Mouse (Mus musculus) liver, adult 2 months (tissue): ENCODE data around the gene Sh3bgrl2. TPM values are rescaled to one million over a fixed set of nuclear protein-coding genes. Genes with fewer than 3 reads are reported as not detected.

ENCODE experiments used
- DNase-seq: peaks from one replicate; pipeline ENCODE4 v3.0.0-alpha.2; 2011; ENCODE audit warnings: low read depth, low spot score; ENCODE audit errors: extremely low read depth
- H3K27ac ChIP-seq: fragments of 200-500 bp; replicated peaks from 2 replicates; pipeline ENCODE4 v1.5.1; 2012; ENCODE audit warnings: low read depth, mild to moderate bottlenecking, control low read depth, inconsistent platforms, low read length; ENCODE audit not compliant: insufficient read depth
- H3K27me3 ChIP-seq: fragments of 200-500 bp; 2 replicates; pipeline ENCODE4 v1.6.1; 2012; ENCODE audit warnings: mild to moderate bottlenecking, moderate library complexity, low read length, inconsistent platforms; ENCODE audit not compliant: control insufficient read depth, insufficient read depth
- H3K36me3 ChIP-seq: fragments of 200-500 bp; 2 replicates; pipeline ENCODE4 v1.6.1; 2012; ENCODE audit warnings: low read length, inconsistent platforms; ENCODE audit not compliant: control insufficient read depth, insufficient read depth
- H3K4me1 ChIP-seq: fragments of 200-500 bp; 2 replicates; pipeline ENCODE4 v1.6.1; 2011; ENCODE audit warnings: low read length; ENCODE audit not compliant: control insufficient read depth, insufficient read depth
- H3K4me3 ChIP-seq: fragments of 200-500 bp; 2 replicates; pipeline ENCODE4 v1.5.1; 2011; ENCODE audit warnings: low read depth, mild to moderate bottlenecking, control low read depth, low read length, moderate library complexity; ENCODE audit not compliant: insufficient read depth
- H3K79me2 ChIP-seq: fragments of 200-500 bp; 2 replicates; pipeline ENCODE4 v1.6.1; 2012; ENCODE audit warnings: inconsistent platforms, mild to moderate bottlenecking, low read length, moderate library complexity; ENCODE audit not compliant: control insufficient read depth, insufficient read depth
- H3K9ac ChIP-seq: fragments of 200-500 bp; 2 replicates; pipeline ENCODE4 v1.6.1; 2012; ENCODE audit warnings: low read depth, mild to moderate bottlenecking, control low read depth, inconsistent platforms, low read length
- CTCF ChIP-seq: fragments of 200-500 bp; IDR thresholded peaks from 2 replicates; pipeline ENCODE4 v1.5.1; 2011; ENCODE audit warnings: low read depth, low read length, control low read depth
- POLR2A ChIP-seq: fragments of 200-500 bp; IDR thresholded peaks from 2 replicates; pipeline ENCODE4 v1.6.1; 2011; ENCODE audit warnings: low read length, control low read depth; ENCODE audit not compliant: insufficient read depth; ENCODE audit errors: extremely low read depth
- WGBS: fragments of 180-500 bp; shearing (Covaris S2); methylation state at CpG from one replicate; pipeline ENCODE4 v1.1.7; 2018; 5-methylcytosine and 5-hydroxymethylcytosine counted together
- polyA plus RNA-seq: library from polyadenylated mRNA; depleted of rRNA; stranded (reverse); fragments of >200 nt; gene quantifications from 2 replicates; pipeline ENCODE4 v1.2.3, GENCODE M21; 2012
- total RNA-seq: library from RNA; depleted of rRNA; stranded (reverse); fragments of >200 nt; gene quantifications from 2 replicates; pipeline ENCODE4 v1.2.3, GENCODE M21; 2014

Gene Sh3bgrl2
- total and polyA plus RNA-seq, 2 experiments = 9.6 to 22.7 TPM

DNA sequence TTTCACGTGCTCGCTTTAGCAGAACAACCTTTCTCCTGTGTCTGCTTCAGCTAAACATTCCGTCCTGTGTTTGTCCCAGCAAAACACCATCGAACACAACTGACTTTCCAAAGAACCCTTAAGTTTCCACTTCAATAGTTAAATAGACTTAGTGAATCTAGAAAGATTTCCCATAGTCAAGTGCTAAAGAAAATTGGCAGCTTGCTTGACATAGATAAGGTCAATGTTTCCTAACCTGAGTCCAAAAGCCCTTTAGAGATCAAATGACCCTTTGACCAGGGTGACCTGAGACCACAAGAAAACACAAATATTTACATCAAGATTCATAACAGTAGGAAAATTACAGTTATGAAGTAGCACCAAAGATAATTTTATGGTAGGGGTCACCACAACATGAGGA, 11.2 kb upstream of the Sh3bgrl2 start:
- Histone ChIP-seq H3K36me3 (no peaks in the 10 kb centered on the region), H3K4me1 (peaks cover 15% of the 10 kb centered on the region), H3K27me3 (no peaks in the 10 kb centered on the region), H3K79me2 (no peaks in the 10 kb centered on the region), H3K27ac (peak overlapping the region; percentile 38), H3K9ac (no peak overlapping the region), H3K4me3 (no peak overlapping the region)
- TF ChIP-seq CTCF = no peak
- TF ChIP-seq POLR2A = no peak
- peak; percentile 94 for DNase-seq
- 31% methylated on average over 4 of the region's 4 CpGs for WGBS

GRCm38 (mm10) chr9:83537510-83537909, 10.6 kb upstream of the Sh3bgrl2 start:
- Histone ChIP-seq H3K27ac (no peak overlapping the region), H3K4me3 (no peak overlapping the region), H3K79me2 (no peaks in the 10 kb centered on the region), H3K4me1 (peaks cover 14% of the 10 kb centered on the region), H3K27me3 (no peaks in the 10 kb centered on the region), H3K36me3 (no peaks in the 10 kb centered on the region), H3K9ac (no peak overlapping the region)
- TF ChIP-seq CTCF = no peak
- no peak for TF ChIP-seq POLR2A
- 41% methylated on average over 2 of the region's 2 CpGs for WGBS
- no peak for DNase-seq

- DNase-seq = peak; percentile 20
- H3K27ac ChIP-seq = no peak overlapping the region
- WGBS = 76% methylated on average over 15 of the region's 15 CpGs
Observed at GRCm38 (mm10) chr9:83537921-83538536, 10.1 kb upstream of the Sh3bgrl2 start.

DNA sequence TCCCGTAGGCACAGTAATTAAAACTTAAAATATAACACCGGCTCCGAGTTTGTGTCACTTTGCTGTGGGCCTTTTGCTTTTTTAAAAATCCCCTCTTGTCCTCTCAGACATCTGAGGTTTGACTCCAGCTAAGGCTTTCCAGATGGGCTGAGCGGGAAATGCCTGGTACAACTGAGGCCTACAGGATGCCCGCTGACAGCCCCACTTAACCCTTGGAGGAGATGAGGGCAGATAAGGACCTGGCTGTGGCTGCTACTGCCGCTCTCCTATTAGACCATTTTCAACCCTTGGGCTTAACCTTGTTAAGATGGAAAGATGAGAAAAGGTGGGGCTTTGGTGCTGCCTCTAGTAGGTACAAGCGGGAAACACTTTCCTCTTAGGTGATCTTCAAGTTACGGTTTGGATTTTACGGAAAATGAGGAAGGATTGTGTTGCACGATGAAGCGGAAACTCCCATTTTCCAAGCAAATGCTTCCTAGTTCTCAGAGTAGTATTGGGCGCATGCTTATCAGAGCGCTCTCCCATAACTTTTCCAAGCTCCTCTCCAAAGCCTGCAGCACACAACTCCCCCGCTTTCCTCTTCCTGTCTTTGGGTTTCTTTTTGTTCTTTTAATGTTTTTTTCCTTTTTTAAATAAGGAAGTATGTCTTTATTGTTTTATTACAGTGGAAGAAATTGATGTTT, 8.2 kb upstream of the Sh3bgrl2 start:
- no peak overlapping the region for H3K9ac ChIP-seq
- no peaks in the 10 kb centered on the region for H3K36me3 ChIP-seq
- H3K4me1 ChIP-seq = peaks cover 5% of the 10 kb centered on the region
- no peaks in the 10 kb centered on the region for H3K27me3 ChIP-seq
- H3K4me3 ChIP-seq = no peak overlapping the region
- H3K79me2 ChIP-seq = no peaks in the 10 kb centered on the region
- 84% methylated on average over 14 of the region's 14 CpGs for WGBS
- no peak for TF ChIP-seq CTCF
- no peak for TF ChIP-seq POLR2A
- DNase-seq = no peak
- no peak overlapping the region for H3K27ac ChIP-seq

More at GRCm38 (mm10) chr9:83537921-83538536, 10.1 kb upstream of the Sh3bgrl2 start:
- Histone ChIP-seq H3K4me1 (peaks cover 9% of the 10 kb centered on the region), H3K79me2 (no peaks in the 10 kb centered on the region), H3K4me3 (no peak overlapping the region), H3K27me3 (no peaks in the 10 kb centered on the region), H3K36me3 (no peaks in the 10 kb centered on the region), H3K9ac (no peak overlapping the region)
- TF ChIP-seq CTCF = no peak
- TF ChIP-seq POLR2A = no peak

DNA sequence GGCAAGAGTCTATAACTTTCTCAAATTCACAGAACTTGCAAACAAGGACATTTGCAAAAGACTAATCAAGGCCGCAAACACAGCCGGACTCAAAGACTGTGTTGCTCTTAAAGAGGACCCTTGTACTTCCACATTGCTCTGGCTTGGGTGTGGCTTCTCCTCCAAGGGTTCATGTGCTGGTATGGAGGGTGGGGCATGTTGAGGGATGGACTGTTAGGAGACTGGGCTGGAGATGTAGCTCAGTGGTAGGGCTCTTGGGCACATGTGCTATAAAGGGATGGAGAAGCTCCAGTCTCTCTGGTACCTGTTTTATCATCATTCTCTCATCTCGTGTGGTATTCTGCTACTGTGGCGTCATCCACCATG, 7.7 kb upstream of the Sh3bgrl2 start:
- WGBS = 80% methylated on average over 4 of the region's 4 CpGs
- TF ChIP-seq CTCF = no peak
- no peak for TF ChIP-seq POLR2A
- H3K36me3 ChIP-seq = no peaks in the 10 kb centered on the region
- no peaks in the 10 kb centered on the region for H3K27me3 ChIP-seq
- no peak overlapping the region for H3K4me3 ChIP-seq
- no peaks in the 10 kb centered on the region for H3K79me2 ChIP-seq
- peaks cover 5% of the 10 kb centered on the region for H3K4me1 ChIP-seq
- H3K9ac ChIP-seq = no peak overlapping the region
- no peak for DNase-seq
- no peak overlapping the region for H3K27ac ChIP-seq

- Histone ChIP-seq H3K4me1 (peaks cover 5% of the 10 kb centered on the region), H3K4me3 (no peak overlapping the region), H3K9ac (no peak overlapping the region), H3K36me3 (no peaks in the 10 kb centered on the region), H3K79me2 (no peaks in the 10 kb centered on the region), H3K27ac (no peak overlapping the region), H3K27me3 (no peaks in the 10 kb centered on the region)
- TF ChIP-seq POLR2A (no peak), CTCF (no peak)
- 24% methylated on average over 3 of the region's 3 CpGs for WGBS
- DNase-seq = peak; percentile 72
Observed at GRCm38 (mm10) chr9:83540975-83541374, 7.2 kb upstream of the Sh3bgrl2 start.
